Mouse (Mus musculus) v-Abl transformed pro-B cells (cell line): ENCODE data around the gene Phlpp2.

Experiments
- in situ Hi-C, 2 experiments: fragments of 400-800 bp; cut with MboI; formaldehyde crosslinking; loops; one replicate each; pipeline ENCODE4 v1.15.1; 2025; ENCODE audit not compliant: unreplicated experiment in 2 of 2

The Phlpp2 gene

DNA sequence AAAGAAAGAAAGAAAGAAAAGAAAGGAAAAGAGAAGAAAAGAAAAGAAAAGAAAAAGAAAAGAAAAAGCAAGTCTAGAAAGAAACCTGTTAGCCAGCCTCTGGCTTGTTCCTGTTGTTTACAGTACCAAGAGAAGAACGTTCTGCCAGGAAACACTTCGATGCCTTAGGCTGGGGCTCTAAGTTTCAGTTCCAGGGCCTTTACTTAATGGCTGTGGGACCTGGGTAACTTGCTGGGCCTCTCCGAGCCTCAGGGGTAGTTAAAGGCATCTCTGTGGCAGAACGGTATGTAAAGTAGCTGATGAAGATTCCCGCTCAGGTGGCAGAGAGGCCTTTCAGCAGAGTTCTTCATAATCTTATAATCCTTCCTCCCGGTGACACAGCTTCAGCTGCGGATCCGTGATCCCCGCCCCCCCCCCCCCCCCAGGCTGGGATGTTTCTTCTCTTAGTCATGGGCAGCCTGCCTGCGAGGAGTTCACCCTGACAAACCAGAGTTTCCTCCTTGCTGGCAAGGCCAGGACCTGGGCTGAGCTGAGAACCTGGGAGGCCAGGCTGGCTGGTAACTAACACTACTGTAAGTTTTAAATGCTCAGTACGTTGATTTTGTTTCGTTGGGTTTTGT is 89.8 kb downstream of the Phlpp2 start:
- in situ Hi-C loops = no loop called here

DNA sequence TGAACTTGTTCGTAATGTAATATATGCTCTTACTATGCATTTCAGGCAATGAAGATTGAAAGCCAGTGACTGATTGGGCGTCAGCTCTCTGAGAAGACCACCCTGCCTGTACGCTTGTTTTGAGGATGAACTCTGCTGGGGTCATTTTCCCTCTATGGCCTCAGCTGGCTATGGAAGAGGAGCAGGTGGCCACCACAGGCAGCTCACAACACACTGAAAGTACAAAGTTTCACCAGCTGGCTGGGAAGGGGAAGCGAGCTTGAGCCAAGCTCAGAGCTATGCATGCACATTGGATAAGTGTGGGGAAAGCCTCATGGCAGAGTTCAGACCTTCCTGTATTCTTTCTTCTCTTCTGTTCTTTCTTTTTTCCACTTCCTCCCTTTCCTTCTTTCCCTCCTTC is 90.8 kb downstream of the Phlpp2 start:
- in situ Hi-C loops = no loop called here

- in situ Hi-C loops = no loop called here
Observed at GRCm38 (mm10) chr8:109961693-109962367, 93.5 kb downstream of the Phlpp2 start, which contains the start of gene Marveld3. Gene Marveld3, minus strand, starts transcription at chr8:109962203.

- in situ Hi-C loops = no loop called here
Observed at GRCm38 (mm10) chr8:109962896-109963295, 94.6 kb downstream of the Phlpp2 start.

DNA sequence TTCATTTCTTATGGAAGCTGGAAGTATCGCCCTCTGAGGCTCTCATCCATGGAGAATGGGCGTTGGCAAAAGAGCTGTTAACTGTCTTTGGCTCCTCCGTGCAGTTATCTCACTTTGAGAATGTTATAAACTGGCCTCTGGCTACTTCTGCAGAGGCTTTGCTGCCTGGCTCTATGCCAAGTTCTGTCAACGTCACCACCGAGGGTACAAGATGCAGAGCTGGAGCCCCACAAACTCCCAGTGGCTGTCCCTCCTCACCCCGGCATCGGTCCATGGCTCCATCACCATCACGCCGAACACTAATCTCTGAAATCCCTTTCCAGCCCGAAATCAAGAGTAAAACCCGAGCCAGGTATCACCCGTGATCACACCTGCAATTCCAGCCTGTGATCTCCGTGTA is 95.1 kb downstream of the Phlpp2 start:
- in situ Hi-C loops = no loop called here

DNA sequence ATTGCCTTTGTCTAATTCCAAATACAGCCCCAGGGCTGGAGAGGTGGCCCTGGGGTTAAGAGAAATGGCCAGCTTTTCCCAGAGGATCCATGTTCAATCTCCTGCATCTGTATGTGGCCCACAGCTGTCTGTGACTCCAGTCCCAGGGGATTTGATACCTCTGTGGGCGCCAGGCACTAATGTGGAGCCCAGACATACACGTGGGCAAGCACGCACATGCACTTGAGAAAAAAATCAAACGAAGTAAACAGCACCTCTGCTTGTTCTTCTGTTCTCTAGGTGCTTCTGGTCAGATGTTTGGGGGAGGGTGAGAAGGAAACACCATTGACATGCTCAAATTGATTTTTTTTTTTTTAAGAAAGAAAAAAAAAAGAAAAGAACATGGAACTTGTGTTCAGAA is 95.8 kb downstream of the Phlpp2 start:
- in situ Hi-C loops = no loop called here

- in situ Hi-C loops = no loop called here
Observed at GRCm38 (mm10) chr8:109968837-109969236, 100.5 kb downstream of the Phlpp2 start.

DNA sequence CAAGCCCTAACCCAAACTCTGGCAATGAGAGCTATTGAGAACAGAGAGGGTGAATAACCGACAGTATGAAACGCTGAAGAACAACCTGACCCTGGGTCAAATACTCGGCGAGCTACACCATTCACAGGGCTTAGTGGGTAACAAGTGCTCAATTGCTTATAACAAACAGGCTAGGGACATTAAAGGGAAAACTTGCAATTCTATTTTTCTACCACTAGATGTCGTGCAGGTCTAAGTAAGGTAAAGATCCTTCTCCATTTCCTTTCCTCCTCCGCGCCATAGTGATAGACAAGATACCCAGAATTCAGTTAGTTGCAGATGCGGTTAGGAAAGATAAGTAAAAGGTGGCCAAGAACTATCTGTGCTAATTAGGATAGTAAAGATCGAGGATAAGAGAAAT is 102.0 kb downstream of the Phlpp2 start:
- in situ Hi-C loops = no loop called here

GRCm38 (mm10) chr8:109972901-109973300 is 104.6 kb downstream of the Phlpp2 start:
- in situ Hi-C loops = no loop called here

DNA sequence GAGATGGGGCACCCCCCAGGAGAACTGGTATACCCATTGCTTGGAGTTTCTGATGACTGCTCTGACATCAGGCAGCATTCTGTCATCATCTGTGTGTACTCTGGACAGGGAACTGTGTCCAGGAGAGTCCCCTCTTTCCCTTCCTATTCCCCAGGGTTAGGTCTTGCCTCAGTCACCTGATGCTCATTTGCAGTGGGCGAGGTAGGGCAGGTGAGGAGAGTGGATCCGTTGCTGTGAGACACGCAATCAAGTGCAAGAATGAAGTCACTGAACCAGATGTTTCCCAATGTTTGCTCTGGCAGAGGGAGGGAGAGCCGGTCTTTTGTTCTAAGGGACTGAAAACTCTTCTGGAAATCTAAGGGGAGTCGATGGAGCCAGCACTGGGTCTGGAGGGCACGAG is 111.0 kb downstream of the Phlpp2 start:
- in situ Hi-C loops = no loop called here

DNA sequence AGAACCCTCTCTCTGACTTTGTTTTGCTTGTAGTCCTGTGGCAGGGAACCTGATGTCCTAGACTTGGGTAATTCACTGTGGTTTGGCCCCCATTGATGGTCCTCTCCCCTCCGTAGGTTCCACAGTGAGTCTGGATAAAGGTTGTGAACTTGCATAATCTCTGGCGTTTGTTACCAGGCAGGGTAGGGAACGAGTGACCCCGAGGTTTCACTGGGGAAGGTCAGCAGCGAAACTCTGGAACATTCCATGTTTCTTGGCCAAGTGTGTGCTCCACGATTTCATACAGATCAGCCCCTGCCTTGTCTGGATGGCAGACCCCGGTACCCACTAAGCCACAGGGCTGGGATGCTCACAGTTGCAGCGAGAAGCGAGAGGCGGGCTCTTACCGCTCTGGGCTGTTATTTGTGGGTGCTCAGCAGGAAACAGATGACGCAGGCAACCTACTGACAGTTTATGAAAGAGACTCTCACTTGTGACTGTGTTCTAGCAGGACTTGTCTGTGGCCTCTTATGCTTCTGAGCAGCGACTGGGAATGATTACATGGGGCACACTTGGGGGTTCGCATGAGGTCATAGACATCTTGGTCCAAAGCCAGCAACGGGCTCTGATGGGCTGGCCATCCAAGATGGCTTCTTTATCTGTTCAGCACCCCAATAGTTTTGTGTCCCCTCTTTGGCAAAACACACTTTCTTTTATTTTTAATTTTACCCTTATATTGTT is 114.2 kb downstream of the Phlpp2 start:
- in situ Hi-C loops = no loop called here

DNA sequence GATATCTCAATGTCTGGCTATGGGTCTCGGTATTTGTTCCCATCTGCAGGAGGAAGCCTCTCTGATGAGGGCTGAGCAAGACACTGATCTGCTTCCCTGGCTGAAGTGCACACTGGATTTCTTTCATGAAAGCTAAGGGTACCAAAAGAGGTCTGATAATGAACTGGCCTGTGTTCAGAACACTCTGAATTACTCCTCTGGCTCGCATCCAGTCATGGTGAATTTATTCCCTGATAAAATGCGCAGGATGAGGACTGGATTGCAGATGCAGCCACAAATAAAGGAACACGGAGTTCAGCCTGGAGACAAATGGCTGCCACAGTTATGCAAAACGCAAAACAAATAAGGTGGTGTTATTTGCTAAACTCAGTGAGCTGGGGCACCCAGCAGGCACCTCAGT is 115.6 kb downstream of the Phlpp2 start:
- in situ Hi-C loops = no loop called here

- in situ Hi-C loops = no loop called here
Observed at GRCm38 (mm10) chr8:109986384-109986783, 118.0 kb downstream of the Phlpp2 start.

GRCm38 (mm10) chr8:109987776-109988175 is 119.4 kb downstream of the Phlpp2 start:
- in situ Hi-C loops = no loop called here

- in situ Hi-C loops = no loop called here
Observed at GRCm38 (mm10) chr8:109989151-109989550, 120.8 kb downstream of the Phlpp2 start.

DNA sequence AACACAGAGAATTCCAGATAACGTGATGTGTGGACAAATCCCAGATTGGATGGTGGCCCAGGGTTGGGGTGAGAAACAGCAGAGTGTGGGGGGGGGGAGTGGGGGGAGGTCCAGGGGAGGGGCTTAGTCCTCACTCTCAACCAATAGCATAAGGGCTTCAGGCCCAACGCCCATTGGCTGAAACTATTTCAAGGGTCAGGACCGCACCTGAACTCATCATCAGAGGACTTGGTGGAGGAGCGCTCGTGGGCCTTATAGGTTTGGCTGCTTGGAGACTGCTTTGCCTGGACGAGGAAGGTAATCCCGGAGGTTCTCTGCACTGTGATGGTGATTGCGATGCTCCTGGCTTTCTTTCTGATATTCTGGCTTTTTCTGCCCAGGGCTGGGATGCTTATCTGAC is 121.9 kb downstream of the Phlpp2 start, which contains the start of gene Tat:
Gene Tat, plus strand, starts transcription at position 214 of the 400 bp plus-strand sequence.
- in situ Hi-C loops = no loop called here

- in situ Hi-C loops = no loop called here
Observed at GRCm38 (mm10) chr8:109992166-109992565, 123.8 kb downstream of the Phlpp2 start.

DNA sequence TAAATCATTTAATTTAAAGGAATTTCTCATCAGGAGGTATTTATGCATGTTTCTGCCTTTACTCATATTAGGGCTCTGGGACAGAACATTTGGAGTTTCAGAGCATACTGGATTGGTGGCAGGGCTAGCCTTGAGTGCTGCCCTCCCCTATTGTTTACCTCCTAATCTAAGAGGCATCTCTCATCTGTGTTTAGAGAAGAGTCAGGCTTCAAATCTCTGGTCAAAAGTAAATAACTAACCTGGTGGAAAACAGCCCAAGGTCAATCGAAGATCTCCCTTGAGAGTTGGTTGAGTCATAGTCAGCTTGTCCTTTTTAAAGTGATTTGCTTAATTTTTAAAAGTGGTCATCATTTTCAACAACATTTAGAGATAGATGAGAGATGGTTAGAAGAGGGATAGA is 124.6 kb downstream of the Phlpp2 start:
- in situ Hi-C loops = no loop called here
